Mouse (Mus musculus) urinary bladder, adult 2 months (tissue): ENCODE measurements around the gene Tulp2. TPM values are rescaled to one million over a fixed set of nuclear protein-coding genes. Genes with fewer than 3 reads are reported as not detected.
A peak's percentile ranks its signal among the peaks of the same experiment; 100 is the strongest.

Source experiments
- DNase-seq: peaks from one replicate; pipeline ENCODE4 v3.0.0; 2022; ENCODE audit warnings: low spot score
- polyA plus RNA-seq: library from polyadenylated mRNA; depleted of rRNA; stranded (reverse); fragments of >200 nt; gene quantifications from 2 replicates; pipeline ENCODE4 v1.2.3, GENCODE M21; 2012; rRNA removed

Gene Tulp2
- polyA plus RNA-seq, 1 experiment = 0.43 TPM

GRCm38 (mm10) chr7:45553519-45553918 is 71.8 kb downstream of the Tulp2 start:
- DNase-seq = no peak

DNA sequence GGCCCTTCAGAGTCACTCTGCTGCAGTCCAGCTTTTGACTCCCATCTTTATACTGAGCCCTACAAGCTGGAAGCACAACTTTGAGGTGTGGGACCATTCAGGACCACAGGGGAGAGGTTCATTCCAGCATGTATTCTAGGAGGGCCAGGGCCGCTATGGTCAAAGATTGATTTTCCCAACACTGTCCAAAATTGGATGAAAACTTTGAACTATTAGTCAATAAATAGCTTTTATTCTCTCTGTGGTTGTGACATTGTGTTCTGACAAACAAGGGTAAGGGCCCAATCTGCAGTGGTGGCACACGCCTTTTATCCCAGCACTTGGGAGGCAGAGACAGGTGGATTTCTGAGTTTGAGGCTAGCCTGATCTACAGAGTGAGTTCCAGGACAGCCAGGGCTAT is 72.3 kb downstream of the Tulp2 start:
- no peak for DNase-seq

- DNase-seq = no peak
These were observed 73.1 kb downstream of the Tulp2 start, which contains the start of gene Hsd17b14 for GRCm38 (mm10) chr7:45554744-45555143. TSS of gene Hsd17b14 (plus strand) at chr7:45554893.

DNA sequence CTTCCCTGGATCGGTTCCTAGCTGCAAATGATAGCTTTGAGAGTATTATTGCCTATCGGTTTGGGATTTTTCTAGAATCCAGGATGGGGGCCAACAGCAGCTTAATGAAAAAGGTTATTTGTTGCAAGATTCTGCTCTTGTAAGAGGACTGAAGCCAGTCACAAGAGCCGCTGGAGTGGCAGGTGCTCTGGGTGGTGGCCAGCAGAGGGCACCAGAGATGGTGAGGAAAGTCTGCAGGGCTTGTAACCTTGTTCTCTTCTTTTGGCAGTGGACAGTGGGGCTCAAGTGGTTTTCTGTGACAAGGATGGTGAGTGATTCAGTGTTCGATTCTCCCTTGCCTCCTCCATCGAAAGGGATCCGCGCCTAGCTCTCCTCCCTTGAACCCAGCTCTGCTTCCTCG is 74.1 kb downstream of the Tulp2 start:
- DNase-seq = no peak

DNA sequence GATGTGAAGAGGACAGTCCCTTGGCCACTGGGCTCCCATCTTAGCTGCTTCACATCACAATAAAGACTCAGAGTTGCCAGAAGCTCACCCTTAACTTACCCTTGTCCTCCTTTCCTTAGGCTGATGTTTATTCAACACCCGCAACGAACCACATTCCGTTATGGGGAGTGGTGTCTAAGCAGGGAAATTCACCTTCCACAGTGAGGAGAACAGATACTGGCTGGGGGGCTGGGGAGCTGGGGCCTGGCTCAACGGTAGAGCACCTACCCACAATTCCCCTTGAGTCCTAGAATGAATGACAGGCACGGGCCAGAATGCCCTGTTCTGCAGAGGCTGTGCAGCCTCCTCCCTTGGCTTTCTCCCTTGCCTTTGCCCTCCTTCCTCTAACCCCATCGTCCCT is 77.2 kb downstream of the Tulp2 start:
- DNase-seq = no peak

- no peak for DNase-seq
These were observed 78.6 kb downstream of the Tulp2 start for GRCm38 (mm10) chr7:45560241-45560640.

DNA sequence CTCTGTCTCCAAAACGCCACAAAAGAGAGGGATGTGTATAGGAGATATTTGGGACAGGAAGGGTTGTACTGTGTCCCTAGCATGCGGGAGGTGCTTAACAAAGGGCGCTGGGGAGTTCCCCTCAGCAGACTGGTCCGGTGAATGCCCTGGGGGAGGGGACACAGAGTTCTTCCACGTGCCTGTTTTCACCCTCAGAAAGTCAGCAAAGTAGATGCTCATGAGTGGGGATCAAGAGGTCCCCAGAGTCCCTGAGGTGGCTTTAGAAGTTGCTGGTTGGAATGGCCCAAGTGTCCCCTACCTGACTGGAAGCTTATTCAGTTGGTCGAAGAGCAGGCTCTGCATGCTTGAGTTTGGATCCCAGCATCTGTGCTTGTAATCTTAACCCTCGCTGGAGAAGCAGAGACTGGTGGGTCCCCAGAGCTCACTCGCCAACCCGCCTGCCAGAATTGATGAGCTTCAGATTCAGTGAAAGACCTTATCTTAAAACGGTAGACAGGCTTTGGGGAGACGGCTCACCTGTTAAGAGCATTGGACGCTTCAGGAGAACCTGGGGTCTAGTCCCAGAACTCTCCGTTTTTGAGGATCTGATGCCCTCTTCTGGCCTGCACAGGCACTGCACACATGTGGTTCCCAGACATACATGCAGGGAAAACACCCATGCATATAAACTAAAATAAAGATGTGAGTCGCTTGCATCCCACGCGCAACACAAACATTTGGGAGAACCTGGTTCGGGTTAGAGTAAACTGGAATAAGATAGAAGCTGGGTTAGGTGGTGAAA is 79.4 kb downstream of the Tulp2 start:
- no peak for DNase-seq

DNA sequence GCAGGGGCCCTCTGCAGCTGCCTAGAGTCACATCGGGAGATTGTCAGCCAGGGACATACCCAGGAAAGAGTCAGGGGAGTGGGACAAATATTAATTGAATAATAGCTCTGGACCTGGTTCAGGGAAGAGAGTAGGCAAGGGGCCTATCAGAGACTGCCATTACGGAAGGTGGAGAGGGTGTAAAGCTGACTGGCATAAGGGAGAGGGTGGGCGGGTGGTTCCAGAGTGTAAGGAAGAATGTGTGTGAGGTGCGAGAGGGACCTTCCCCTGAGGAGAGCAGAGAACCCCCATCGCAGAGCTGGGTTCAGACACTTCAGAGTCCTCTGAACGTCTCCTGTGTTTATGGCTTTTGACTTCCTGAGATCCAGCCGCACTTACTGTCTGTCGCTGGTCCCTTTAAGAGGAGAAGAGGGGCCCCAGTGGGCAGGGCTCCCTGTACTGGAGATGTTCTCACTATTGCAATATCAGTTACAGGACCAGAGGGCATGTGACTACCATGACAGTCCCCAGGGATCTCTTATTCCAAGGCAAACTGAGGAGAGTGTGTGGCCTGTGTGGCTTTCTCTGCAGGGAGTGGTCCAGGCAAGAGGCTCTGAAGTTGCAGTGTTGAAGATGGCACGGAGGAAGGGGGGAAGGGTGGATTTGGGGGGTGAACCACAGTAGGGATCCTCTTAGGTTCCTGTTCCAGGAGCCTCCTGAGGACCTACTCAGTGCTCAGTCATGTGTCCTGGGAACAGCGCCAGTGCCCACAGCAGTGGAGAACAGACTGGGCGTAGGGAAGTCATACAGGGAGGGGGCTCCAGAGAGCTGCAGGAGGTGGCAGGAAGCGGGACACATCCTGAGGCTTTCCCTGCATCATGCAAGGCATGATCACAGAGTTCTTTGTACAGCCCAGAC is 80.2 kb downstream of the Tulp2 start:
- DNase-seq = no peak

DNA sequence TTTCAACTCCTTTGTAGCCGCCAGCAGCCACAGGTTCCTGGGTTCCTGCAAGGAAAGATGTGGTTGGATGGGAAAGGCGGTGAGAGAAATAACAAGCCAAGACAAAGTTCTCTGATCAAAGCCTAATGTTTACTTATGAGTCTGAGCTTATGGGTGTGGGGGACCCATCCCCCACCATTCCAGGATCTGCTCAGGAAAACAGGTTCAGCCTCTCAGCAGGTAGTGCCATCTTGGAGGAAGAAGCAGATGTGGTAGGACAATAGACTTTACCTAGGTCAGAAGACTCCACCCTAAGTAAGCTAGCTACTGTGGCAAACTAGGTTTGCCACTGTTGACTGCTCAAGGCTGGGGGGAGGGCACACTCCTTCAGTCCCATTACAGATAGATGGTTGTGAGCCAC is 83.1 kb downstream of the Tulp2 start:
- no peak for DNase-seq

GRCm38 (mm10) chr7:45565446-45565845 is 83.8 kb downstream of the Tulp2 start:
- no peak for DNase-seq

GRCm38 (mm10) chr7:45567112-45567779 is 85.6 kb downstream of the Tulp2 start:
- DNase-seq = no peak

GRCm38 (mm10) chr7:45567780-45568516 is 86.3 kb downstream of the Tulp2 start:
- peak; percentile 73 for DNase-seq

GRCm38 (mm10) chr7:45568601-45569473 is 87.2 kb downstream of the Tulp2 start:
- DNase-seq = no peak

GRCm38 (mm10) chr7:45570103-45570741 is 88.5 kb downstream of the Tulp2 start, which contains the start of gene Bcat2:
TSS of gene Bcat2 (plus strand) at chr7:45570153.
- DNase-seq = peak; percentile 70

GRCm38 (mm10) chr7:45571966-45572365 is 90.3 kb downstream of the Tulp2 start:
- DNase-seq = no peak

Other genes with a start within 250 kb of the Tulp2 start
- 12.3 and 15.1 TPM in 2 replicates for gene Cd37, start 242.8 kb upstream of the Tulp2 start, polyA plus RNA-seq
- not detected in 2 replicates for gene Slc6a16, start 240.8 kb upstream of the Tulp2 start, polyA plus RNA-seq
- not detected in 2 replicates for gene Slc6a21, start 204.4 kb upstream of the Tulp2 start, polyA plus RNA-seq
- 33.6 and 39.8 TPM in 2 replicates for gene Trpm4, start 148.1 kb upstream of the Tulp2 start, polyA plus RNA-seq
- gene Hrc, start 146.6 kb upstream of the Tulp2 start, polyA plus RNA-seq = 0.59 and 1.1 TPM in 2 replicates
- gene Ppfia3, start 114.9 kb upstream of the Tulp2 start, polyA plus RNA-seq = 1.4 and 1.9 TPM in 2 replicates
- 19.2 and 21.0 TPM in 2 replicates for gene Lin7b, start 111.3 kb upstream of the Tulp2 start, polyA plus RNA-seq
- 364 and 412 TPM in 2 replicates for gene Snrnp70, start 86.1 kb upstream of the Tulp2 start, polyA plus RNA-seq
- gene Kcna7, start 76.2 kb upstream of the Tulp2 start, polyA plus RNA-seq = 0.03 and 0.07 TPM in 2 replicates
- gene Ntf5, start 68.2 kb upstream of the Tulp2 start, polyA plus RNA-seq = 2.9 and 4.2 TPM in 2 replicates
- 0.14 TPM in 1 of 2 replicates, not detected in the other for gene Lhb, start 61.1 kb upstream of the Tulp2 start, polyA plus RNA-seq
- 39.3 TPM in 2 replicates for gene Gys1, start 47.0 kb upstream of the Tulp2 start, polyA plus RNA-seq
- gene Ruvbl2, start 43.8 kb upstream of the Tulp2 start, polyA plus RNA-seq = 35.8 and 41.4 TPM in 2 replicates
- 1,966 and 2,293 TPM in 2 replicates for gene Ftl1, start 22.0 kb upstream of the Tulp2 start, polyA plus RNA-seq
- gene Bax, start 15.0 kb upstream of the Tulp2 start, polyA plus RNA-seq = 78.4 and 113 TPM in 2 replicates
- 0.29 and 0.31 TPM in 2 replicates for gene Gm45808, start 4.9 kb downstream of the Tulp2 start, polyA plus RNA-seq
- 5.7 and 7.7 TPM in 2 replicates for gene Dhdh, start 6.9 kb downstream of the Tulp2 start, polyA plus RNA-seq
- gene Nucb1, start 28.5 kb downstream of the Tulp2 start, polyA plus RNA-seq = 225 and 264 TPM in 2 replicates
- 27.8 and 30.5 TPM in 2 replicates for gene Ppp1r15a, start 44.4 kb downstream of the Tulp2 start, polyA plus RNA-seq
- gene Plekha4, start 44.5 kb downstream of the Tulp2 start, polyA plus RNA-seq = 11.7 and 14.3 TPM in 2 replicates
- 23.3 and 24.5 TPM in 2 replicates for gene Hsd17b14, start 73.0 kb downstream of the Tulp2 start, polyA plus RNA-seq
- 48.1 and 58.5 TPM in 2 replicates for gene Bcat2, start 88.3 kb downstream of the Tulp2 start, polyA plus RNA-seq
- gene Fgf21, start 133.6 kb downstream of the Tulp2 start, polyA plus RNA-seq = not detected in 2 replicates
- 0.04 TPM in 1 of 2 replicates, not detected in the other for gene Fut1, start 135.4 kb downstream of the Tulp2 start, polyA plus RNA-seq
- gene Izumo1, start 139.9 kb downstream of the Tulp2 start, polyA plus RNA-seq = 0.23 and 0.27 TPM in 2 replicates
- gene Rasip1, start 145.6 kb downstream of the Tulp2 start, polyA plus RNA-seq = 7.3 and 11.8 TPM in 2 replicates
- 8.4 and 11.3 TPM in 2 replicates for gene Mamstr, start 158.1 kb downstream of the Tulp2 start, polyA plus RNA-seq
- gene Fut2, start 184.5 kb downstream of the Tulp2 start, polyA plus RNA-seq = 1.8 and 3.3 TPM in 2 replicates
- 0.06 and 0.08 TPM in 2 replicates for gene Ntn5, start 202.1 kb downstream of the Tulp2 start, polyA plus RNA-seq
- gene Sec1, start 212.5 kb downstream of the Tulp2 start, polyA plus RNA-seq = 0.09 and 0.14 TPM in 2 replicates
- 25.0 and 29.8 TPM in 2 replicates for gene Car11, start 218.0 kb downstream of the Tulp2 start, polyA plus RNA-seq
- gene Dbp, start 223.2 kb downstream of the Tulp2 start, polyA plus RNA-seq = 335 and 503 TPM in 2 replicates
- gene Rpl18, start 233.6 kb downstream of the Tulp2 start, polyA plus RNA-seq = 594 and 906 TPM in 2 replicates
- gene Sphk2, start 236.1 kb downstream of the Tulp2 start, polyA plus RNA-seq = 22.1 and 25.6 TPM in 2 replicates
- gene Fam83e, start 239.3 kb downstream of the Tulp2 start, polyA plus RNA-seq = 1.3 and 1.5 TPM in 2 replicates
- not detected in 2 replicates for gene Spaca4, start 243.9 kb downstream of the Tulp2 start, polyA plus RNA-seq